Mouse (Mus musculus): ENCODE measurements around the gene Tspan4.
"Not testable (repeated sequence)": the region's sequence is repeated elsewhere in the genome, so short reads cannot be mapped to it uniquely, and the experiment has no call there.

Tspan4 gene

DNA sequence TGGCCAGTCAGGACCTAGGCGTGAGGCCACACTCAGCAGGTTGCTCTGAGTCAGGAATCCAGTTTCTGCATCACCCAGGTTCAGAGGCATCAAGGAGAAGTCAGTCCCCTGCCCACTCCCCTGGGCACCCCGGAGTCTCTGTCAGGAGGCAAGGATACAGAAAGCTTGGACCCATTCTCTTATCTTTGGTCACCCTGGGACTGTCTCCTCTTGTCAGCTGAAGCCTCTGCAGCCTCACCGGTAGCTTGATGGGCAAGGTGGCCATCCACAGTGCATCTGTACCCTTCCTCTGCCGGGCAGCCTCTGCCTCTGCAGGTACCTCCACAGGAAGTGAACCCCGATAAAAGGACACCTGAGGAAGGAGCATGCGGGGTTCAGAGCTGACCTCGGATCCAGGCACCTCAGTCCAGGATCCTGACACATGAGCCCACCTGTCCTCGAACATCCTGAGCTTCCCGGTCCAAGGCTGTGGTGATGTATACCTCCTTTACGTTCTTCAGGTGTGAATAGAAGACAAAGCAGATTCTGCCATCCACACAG lies 35.8 kb upstream of the Tspan4 start:
- no peak for DNase-seq

DNA sequence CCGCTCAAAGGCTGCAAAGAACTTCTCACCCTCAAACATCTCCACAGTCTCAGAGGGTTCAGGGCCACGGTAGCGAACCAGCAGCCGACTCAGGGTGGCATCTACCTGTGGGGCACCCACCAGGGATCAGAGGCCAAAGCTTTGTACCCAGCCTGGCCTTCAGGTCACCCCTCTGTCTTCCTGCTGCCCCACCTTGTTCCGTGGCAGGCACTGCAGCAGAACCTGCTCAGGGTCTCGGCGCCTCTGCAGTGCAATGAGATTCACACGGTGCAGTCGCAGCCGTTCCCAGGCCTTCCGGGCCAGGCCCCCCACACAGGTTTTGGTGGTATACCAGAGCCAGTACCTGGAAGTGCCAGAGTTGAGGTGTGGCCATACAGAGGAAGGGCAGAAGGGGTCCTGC lies 35.2 kb upstream of the Tspan4 start:
- DNase-seq: no peak

DNA sequence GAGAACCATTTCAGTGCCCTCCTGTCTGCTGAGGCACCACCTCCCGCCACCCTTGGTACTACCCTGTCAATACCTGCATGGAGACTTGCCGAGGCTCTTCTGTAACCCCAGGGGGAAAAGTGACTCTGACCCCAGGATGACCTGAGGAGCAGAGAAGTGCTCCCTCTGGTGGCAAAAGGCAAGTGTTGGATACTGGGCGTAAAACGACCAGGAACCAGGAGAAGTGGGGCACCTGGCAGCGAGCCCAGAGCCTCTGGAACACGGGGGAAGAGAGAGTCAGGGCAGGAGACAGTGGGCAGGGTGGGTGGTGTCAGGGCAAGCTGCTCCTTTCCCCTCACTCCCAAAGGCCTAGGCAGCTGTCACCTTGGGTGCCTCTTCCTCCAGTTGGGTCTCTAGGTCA lies 34.4 kb upstream of the Tspan4 start:
- DNase-seq: peak; percentile 54 to 76

DNA sequence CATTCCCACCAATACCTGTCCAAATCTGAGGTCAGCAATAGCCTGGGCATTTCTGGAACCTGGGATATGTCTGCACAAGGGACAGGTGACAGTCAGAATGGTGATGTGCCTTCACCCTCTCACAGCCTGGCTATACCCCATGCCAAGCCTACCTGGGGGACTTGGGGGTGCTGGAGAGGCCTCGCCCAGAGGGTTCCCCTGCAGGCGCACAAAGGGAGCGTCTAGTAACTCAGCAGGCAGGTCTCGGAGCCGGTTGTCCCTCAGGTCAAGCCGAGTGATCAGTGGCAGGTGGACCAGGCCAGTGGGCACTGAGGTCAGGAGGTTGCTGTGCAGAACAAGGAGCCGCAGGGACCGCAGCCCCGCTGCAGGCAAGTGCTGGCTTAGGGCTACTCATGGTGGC lies 33.6 kb upstream of the Tspan4 start:
- no peak for DNase-seq

DNA sequence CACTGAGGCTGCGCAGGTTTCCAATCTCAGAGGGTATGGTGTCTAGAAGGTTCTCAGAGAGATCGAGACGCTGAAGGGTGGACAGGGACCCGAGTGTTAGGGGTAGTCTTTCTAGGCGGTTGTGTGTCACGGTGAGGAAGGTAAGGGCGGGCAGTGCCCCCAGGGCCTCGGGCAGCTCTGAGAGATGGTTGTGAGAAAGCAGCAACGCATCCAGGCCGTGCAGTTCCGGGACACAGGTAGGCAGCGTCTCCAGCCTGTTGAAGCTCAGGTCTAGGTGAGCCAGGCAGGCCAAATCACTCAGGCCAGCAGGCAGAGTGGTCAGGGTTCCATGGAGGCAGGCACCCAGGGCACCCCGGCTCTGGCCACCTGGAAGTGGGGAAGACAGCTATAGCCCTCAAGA lies 32.8 kb upstream of the Tspan4 start:
- DNase-seq: no peak

DNA sequence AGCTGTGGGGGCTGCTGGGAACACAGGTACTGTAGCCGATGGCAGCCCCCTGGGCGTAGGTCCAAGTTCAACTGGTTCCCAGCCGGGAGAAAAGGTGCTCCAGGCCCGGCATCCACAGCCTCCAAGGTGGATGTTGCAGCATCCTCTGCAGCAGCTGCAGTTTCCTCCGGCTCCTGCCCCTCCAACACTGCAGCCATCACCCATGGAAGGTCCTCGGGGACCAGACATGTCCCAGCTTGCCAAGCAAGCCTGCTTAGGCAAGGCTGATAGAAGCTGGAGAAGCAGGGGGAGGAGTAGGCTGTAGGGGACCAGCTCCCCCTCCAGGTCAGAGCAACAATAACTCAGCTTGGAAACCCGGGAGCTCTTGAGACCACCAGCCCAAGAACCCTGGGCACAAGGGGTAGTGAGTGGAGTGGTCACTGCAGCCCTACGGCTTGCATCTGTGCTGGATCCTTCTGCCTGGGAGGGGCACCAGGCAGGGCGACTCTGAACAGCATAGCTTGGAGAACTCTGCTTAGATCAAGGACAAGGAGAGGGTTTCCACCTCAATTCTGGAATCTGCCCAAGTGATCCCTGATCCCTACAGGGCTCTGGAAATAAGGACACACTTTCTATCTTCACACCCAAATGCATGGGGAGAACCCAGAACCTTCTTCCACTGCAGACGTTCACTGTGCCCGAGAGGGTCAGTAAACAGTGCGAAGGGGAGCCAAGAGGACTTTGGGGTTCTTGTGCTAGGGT lies 31.8 kb upstream of the Tspan4 start:
- DNase-seq: no peak

DNA sequence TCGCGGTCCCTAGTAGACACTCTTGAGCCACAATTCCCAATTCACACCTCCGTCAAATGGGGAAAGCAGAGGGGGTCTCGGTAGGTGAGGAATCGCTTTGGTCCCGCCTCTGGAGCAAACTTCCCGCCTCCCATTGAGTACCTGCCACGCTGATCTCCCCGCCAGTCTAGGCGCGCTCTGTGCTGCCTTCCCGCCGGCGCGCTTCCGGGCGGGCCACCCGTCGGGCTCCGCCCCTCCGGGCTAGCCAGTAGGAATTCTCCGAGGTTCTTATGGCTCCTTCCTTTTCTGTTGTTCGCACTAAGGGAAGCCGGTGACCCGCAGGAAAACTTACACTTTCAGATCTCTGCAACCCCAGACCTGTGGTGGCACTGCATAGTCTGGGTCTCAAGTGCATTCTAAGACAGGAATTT lies 31.2 kb upstream of the Tspan4 start, which contains the start of gene Pidd1:
Gene Pidd1, minus strand, starts transcription at position 198 of the 410 bp plus-strand sequence.
- peak; percentile 73 to 82 for DNase-seq

DNA sequence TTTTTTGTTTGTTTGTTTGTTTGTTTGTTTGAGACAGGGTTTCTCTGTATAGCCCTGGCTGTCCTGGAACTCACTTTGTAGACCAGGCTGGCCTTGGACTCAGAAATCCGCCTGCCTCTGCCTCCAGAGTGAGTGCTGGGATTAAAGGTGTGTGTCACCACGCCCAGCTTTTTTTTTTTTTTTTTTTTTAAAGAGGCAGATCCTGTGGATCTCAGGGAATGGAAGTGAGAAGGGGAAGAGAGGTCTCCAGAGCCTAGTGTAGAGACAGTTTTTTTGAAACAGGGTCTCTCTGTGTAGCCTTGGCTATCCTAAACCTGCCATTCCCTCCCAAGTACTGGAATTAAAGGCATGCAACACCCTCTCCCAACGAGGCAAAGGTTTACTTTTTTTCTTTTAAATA lies 28.7 kb upstream of the Tspan4 start:
- DNase-seq: not testable (repeated sequence)

DNA sequence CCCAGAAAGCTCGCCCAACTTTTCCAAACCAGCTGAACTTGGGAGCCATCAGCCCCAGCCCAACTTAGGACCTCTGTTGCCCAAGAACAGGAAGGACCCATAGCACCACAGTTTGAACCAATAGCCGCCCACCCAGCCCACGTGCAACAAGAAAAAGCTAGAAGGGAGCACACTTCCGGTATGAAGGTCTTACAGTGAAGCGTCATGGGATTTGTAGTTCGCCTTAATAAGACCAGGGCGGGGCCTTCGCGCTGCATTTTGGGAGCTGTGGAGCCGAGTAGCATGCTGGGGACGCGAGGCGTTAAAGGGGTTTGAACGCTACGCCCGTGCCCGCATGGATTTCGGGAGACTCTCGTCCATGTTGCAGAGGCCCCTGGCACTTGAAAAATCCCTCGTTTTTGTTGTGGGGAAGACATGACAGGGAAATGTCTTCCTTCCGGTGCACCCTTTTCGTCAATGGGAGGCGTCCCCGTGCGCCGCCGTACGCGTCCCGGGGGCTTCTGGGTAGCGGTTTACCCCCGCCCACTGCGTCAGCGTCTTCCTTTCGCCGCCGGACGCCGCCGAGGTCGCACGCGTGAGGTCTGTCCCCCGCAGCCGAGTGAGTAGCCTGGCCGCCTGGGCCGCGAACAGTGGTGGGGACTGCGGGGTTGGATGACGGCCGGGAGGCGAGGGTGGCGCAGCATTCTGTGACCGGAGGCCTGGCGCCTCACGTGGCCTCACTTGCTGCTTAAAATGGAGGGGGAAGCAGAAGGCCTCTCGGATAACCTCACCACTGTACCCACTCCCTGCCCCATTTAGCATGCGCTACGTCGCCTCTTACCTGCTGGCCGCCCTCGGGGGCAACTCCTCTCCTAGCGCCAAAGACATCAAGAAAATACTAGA lies 27.7 kb upstream of the Tspan4 start, which contains the start of gene Rplp2:
Gene Rplp2, plus strand, starts transcription at position 261 of the 882 bp plus-strand sequence.
- peak; percentile 93 to 95 for DNase-seq

DNA sequence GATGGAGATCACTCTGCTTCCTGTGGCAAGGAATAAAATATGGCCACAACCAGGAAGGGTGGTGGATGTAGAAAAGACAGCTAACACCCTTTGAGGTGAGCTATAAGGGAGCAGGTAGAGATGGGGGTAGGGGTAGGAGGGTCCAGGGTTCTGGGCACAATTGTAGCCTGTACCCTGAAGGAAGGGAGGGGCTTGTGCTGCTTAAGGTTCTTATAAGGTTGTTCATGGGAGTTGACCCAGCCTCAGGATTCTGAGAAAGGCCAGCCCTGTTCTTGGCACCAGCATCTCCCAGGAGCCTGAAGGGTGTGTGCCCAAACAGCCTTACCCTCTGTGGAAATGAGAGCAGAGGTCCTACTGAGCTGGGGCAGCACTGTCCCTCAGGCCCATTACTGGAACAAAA lies 23.1 kb upstream of the Tspan4 start:
- no peak for DNase-seq

DNA sequence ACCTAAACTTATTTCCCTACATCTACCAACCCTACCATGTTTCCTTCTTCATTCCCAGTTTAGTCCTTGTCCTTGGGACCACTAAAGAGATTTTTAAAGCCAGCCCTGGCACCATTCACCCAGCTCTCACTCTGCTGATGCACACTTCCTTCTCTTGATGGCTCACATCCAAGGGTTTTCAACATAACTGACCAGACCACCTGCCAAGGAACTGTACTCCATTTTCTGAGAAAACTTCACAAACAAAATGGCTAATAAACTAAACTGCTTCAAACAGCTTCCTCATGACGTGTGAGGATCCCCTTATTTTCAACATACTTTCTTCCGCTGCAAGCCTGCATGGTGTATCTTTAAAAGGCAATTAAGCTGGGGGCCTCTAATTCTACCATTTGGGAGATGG lies 21.4 kb upstream of the Tspan4 start:
- no peak for DNase-seq

DNA sequence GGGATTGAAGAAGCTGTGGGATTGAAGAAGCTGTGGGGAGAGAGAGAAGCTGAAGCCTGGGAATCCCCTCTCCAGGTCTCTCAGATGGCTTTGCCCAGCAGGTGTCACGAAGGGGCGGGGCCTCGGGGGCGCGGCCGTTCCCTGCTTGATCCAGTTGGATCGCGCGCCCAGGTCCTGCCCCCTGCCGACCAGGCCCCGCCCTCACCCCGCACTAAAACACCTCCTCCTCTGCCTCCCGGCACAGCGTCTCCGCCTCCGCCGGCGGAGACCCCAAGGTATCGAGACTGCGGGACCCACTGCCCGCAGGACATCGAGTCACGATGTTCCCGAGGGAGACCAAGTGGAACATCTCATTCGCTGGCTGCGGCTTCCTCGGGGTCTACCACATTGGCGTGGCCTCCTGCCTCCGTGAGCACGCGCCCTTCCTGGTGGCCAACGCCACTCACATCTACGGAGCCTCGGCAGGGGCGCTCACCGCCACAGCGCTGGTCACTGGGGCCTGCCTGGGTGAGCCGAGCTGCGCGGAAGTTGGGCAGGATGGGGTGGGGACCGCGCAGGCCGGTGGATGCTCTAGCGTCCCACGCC lies 20.0 kb upstream of the Tspan4 start, which contains the start of gene Pnpla2:
Gene Pnpla2, plus strand, starts transcription at position 232 of the 585 bp plus-strand sequence.
- DNase-seq: peak; percentile 96 to 98

DNA sequence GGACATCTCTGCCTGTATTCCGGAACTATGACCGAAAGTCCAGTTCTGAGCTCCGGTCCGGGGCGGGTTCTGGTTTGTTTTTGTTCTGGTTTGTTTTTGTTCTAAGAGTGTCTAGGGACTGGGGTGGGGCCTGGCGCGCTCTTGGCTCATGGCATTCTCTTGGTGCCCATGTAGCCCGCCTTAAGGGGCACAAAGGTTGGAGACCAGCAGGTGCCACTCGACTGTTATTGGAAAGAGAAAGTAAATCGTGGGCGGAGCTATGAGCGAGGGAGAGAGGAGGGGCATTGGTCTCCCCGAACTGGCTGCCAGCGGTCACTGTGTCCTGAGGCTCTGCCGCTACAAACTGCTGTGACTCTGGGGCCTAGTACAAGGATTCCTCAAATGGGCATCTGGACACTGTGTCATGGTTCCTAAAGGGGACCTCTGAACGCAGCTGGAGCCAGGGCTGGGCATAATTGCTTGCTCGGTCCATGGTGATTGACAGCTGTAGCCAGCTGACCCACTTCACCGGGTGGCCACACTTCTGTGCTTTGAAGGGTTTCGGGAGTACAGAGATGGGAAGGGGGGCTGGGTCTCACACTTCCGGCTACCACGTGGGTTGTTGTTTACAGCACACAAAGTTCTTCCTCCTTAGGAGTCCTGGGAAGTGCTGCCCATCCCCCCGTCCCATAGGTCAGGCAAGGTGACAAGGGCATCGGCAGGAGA lies 19.3 kb upstream of the Tspan4 start:
- DNase-seq: peak; percentile 90 to 94

DNA sequence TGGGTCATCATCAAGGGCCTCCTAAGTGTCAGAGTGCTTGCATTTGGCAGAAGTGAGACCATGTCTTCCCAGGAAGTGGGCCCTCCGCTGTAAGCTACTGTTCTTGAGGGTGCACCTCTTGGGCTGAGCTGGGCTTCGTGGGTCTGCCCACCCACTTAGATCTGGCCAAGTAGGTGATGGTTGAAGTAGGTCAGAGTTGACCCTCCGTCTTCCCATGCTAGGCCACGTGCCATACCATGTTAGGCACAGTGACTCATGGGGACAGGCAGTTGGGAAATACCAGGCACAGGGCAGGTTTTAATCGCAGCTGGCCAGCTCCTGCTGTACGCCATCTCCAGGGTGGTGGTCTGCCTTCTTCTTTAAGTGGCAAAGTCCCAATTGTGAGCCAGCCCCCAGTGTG lies 18.3 kb upstream of the Tspan4 start:
- peak; percentile 75 to 82 for DNase-seq

DNA sequence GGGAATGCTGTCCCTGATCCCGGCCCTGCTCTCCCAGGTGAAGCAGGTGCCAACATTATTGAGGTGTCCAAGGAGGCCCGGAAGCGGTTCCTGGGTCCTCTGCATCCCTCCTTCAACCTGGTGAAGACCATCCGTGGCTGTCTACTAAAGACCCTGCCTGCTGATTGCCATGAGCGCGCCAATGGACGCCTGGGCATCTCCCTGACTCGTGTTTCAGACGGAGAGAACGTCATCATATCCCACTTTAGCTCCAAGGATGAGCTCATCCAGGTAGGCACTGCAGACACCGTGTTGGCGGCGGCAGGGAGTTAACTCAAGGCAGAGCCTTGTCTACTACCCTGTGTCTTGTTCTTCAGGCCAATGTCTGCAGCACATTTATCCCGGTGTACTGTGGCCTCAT lies 17.8 kb upstream of the Tspan4 start:
- no peak for DNase-seq

DNA sequence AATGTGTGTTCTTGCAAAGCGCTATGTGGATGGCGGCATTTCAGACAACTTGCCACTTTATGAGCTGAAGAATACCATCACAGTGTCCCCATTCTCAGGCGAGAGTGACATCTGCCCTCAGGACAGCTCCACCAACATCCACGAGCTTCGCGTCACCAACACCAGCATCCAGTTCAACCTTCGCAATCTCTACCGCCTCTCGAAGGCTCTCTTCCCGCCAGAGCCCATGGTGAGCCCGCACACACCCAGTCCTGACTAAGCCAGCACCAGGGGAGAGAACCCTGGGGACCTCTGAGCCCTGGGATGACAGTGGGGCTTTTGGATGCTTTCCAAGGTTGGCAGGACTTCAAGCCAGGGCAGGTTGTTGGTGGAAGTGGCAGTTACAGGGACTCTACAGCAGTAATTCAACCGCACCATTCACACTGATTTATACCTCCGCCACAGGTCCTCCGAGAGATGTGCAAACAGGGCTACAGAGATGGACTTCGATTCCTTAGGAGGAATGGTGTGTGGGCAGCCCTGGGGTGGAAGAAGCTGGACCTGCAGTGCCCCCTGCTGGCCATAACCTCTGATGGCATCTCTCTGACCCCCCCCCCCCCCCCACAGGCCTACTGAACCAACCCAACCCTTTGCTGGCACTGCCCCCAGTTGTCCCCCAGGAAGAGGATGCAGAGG lies 16.9 kb upstream of the Tspan4 start:
- DNase-seq: peak in 1 of 2 experiments; percentile 66

DNA sequence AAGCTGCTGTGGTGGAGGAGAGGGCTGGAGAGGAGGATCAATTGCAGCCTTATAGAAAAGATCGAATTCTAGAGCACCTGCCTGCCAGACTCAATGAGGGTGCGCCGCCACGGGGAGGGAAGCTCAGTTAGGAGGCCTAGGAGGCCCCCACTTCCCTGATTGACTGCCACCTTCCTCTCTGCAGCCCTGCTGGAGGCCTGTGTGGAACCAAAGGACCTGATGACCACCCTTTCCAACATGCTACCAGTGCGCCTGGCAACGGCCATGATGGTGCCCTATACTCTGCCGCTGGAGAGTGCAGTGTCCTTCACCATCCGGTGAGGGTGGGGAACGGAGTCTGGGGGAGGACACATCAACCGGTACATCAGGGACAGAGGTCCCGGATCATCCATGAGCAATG lies 16.4 kb upstream of the Tspan4 start:
- no peak for DNase-seq

DNA sequence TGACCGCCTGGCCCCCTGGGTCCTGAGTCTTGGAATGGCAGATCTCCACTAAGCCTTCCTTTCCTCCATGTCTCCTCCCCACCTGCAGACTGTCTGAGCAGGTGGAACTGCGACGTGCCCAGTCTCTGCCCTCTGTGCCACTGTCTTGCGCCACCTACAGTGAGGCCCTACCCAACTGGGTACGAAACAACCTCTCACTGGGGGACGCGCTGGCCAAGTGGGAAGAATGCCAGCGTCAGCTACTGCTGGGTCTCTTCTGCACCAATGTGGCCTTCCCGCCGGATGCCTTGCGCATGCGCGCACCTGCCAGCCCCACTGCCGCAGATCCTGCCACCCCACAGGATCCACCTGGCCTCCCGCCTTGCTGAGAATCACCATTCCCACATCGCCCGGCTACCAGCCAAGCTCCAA lies 15.7 kb upstream of the Tspan4 start:
- no peak for DNase-seq

DNA sequence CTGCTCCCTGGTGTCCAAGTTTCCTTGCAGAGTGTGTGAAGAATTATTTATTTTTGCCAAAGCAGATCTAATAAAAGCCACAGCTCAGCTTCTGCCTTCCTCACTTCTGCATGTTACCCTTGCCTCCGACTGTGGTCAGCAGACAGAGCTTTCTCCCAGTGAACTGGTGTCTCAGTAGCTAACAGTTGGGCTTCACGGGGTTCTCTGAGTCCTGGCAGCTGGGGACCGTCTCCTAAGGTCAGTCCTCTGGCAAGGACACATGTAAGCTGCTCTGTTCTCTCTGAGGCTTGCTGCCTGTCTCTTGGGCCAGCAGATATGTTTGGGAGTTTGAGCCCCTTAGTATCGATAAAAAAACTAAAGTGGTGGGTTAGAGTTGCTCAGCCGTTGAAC lies 15.0 kb upstream of the Tspan4 start:
- no peak for DNase-seq

DNA sequence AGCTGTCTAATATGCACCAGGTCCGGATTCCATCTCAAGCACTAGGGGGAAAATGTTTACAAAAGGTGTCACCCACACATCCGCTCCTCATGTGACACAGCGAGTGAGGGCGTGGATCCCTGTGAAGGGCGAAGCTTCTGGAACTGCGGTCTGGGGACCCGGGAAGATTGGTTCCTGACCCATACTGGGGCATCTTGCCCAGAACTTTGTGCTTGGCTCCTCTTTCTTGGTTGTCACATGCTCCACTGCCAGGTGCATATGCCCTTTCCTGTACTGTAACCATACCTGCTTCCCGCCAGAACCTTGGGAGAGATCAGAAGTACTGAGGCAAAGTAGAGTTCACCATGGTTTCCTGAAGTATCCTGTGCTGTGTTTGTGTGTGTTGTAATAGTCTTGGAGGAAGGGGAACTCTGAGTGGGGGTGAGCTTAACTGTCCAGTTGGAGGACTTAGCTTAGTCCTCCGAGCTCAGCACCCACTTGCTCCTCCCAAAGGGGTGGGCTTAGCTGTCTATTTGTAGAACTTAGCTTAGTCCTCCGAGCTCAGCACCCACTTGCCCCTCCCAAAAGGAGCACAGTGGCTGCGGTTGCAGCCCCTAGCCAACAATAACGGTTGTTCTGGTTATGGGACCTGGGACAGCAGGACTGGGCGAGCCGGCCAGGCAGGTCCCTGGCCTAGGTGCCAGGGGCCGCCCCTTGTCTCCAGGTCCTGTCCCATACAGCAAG lies 14.5 kb upstream of the Tspan4 start, which contains the start of gene Cracr2b:
Gene Cracr2b, plus strand, starts transcription at position 704 of the 723 bp plus-strand sequence.
- DNase-seq: peak; percentile 83 to 90

All from lung, adult 18-20 months (tissue).